Mouse (Mus musculus): ENCODE data around the gene Plxna4.
"Not testable (repeated sequence)": the region's sequence is repeated elsewhere in the genome, so short reads cannot be mapped to it uniquely, and the experiment has no call there.

Gene Plxna4

GRCm38 (mm10) chr6:32540155-32540554 lies 47.8 kb downstream of the Plxna4 start:
- in situ Hi-C loops (cut with MboI): no loop called here

GRCm38 (mm10) chr6:32533962-32534740 lies 53.8 kb downstream of the Plxna4 start:
- in situ Hi-C loops (cut with MboI): no loop called here

GRCm38 (mm10) chr6:32528081-32528570 lies 59.9 kb downstream of the Plxna4 start:
- in situ Hi-C loops (cut with MboI): no loop called here

GRCm38 (mm10) chr6:32527518-32527917 lies 60.5 kb downstream of the Plxna4 start:
- in situ Hi-C loops (cut with MboI): no loop called here

GRCm38 (mm10) chr6:32526762-32527161 lies 61.2 kb downstream of the Plxna4 start:
- in situ Hi-C loops (cut with MboI): no loop called here

- in situ Hi-C loops (cut with MboI): no loop called here
These were observed 67.9 kb downstream of the Plxna4 start for GRCm38 (mm10) chr6:32520097-32520496.

- in situ Hi-C loops (cut with MboI): no loop called here
These were observed 69.4 kb downstream of the Plxna4 start for GRCm38 (mm10) chr6:32518617-32519016.

GRCm38 (mm10) chr6:32514096-32514495 lies 73.9 kb downstream of the Plxna4 start:
- in situ Hi-C loops (cut with MboI): no loop called here

- in situ Hi-C loops (cut with MboI): no loop called here
These were observed 76.0 kb downstream of the Plxna4 start for GRCm38 (mm10) chr6:32512010-32512409.

- in situ Hi-C loops (cut with MboI): no loop called here
These were observed 77.1 kb downstream of the Plxna4 start for GRCm38 (mm10) chr6:32510924-32511323.

GRCm38 (mm10) chr6:32510491-32510890 lies 77.5 kb downstream of the Plxna4 start:
- in situ Hi-C loops (cut with MboI): no loop called here

- in situ Hi-C loops (cut with MboI): no loop called here
These were observed 78.9 kb downstream of the Plxna4 start for GRCm38 (mm10) chr6:32509046-32509445.

GRCm38 (mm10) chr6:32504963-32505362 lies 83.0 kb downstream of the Plxna4 start:
- in situ Hi-C loops (cut with MboI): no loop called here

- in situ Hi-C loops (cut with MboI): not testable (repeated sequence)
These were observed 86.8 kb downstream of the Plxna4 start for GRCm38 (mm10) chr6:32501186-32501585.

GRCm38 (mm10) chr6:32498106-32498505 lies 89.9 kb downstream of the Plxna4 start:
- in situ Hi-C loops (cut with MboI): no loop called here

- in situ Hi-C loops (cut with MboI): no loop called here
These were observed 91.9 kb downstream of the Plxna4 start for GRCm38 (mm10) chr6:32496109-32496508.

GRCm38 (mm10) chr6:32495532-32495931 lies 92.5 kb downstream of the Plxna4 start:
- in situ Hi-C loops (cut with MboI): no loop called here

- in situ Hi-C loops (cut with MboI): no loop called here
These were observed 94.4 kb downstream of the Plxna4 start for GRCm38 (mm10) chr6:32493557-32493956.

GRCm38 (mm10) chr6:32487121-32487520 lies 100.9 kb downstream of the Plxna4 start:
- in situ Hi-C loops (cut with MboI): no loop called here

- in situ Hi-C loops (cut with MboI): no loop called here
These were observed 105.5 kb downstream of the Plxna4 start for GRCm38 (mm10) chr6:32482469-32482868.

GRCm38 (mm10) chr6:32480741-32481140 lies 107.3 kb downstream of the Plxna4 start:
- in situ Hi-C loops (cut with MboI): no loop called here

- in situ Hi-C loops (cut with MboI): no loop called here
These were observed 108.2 kb downstream of the Plxna4 start for GRCm38 (mm10) chr6:32479765-32480164.

- in situ Hi-C loops (cut with MboI): no loop called here
These were observed 108.7 kb downstream of the Plxna4 start for GRCm38 (mm10) chr6:32479193-32479758.
